Mouse (Mus musculus) CH12.LX (cell line): ENCODE data around the gene Heatr5b. TPM values are rescaled to one million over a fixed set of nuclear protein-coding genes. Genes with fewer than 3 reads are reported as not detected.

ENCODE experiments used
- DNase-seq: peaks from one replicate; pipeline ENCODE4 v3.0.0-alpha.2; 2013; ENCODE audit errors: extremely low read depth
- H3K27ac ChIP-seq: 2 replicates; pipeline ENCODE4 v1.5.1; 2012; ENCODE audit warnings: low read depth, mild to moderate bottlenecking, control low read depth, moderate library complexity; ENCODE audit not compliant: insufficient read depth
- H3K27me3 ChIP-seq: replicated peaks from 2 replicates; pipeline ENCODE3; 2012; ENCODE audit warnings: inconsistent platforms
- H3K36me3 ChIP-seq, 2 experiments: replicated peaks in 1 of 2; 2 replicates each; pipeline versions ENCODE3 to v1.6.1; 2012; ENCODE audit warnings: inconsistent platforms in 1 of 2, low read length in 1 of 2, mild to moderate bottlenecking in 1 of 2, mixed read lengths in 1 of 2, moderate library complexity in 1 of 2; ENCODE audit not compliant: control insufficient read depth in 1 of 2, insufficient read depth in 1 of 2
- H3K4me1 ChIP-seq, 2 experiments: 2 replicates each; pipeline ENCODE4 v1.6.1; 2012; ENCODE audit warnings: inconsistent platforms in 1 of 2, moderate library complexity in 1 of 2; ENCODE audit not compliant: insufficient read depth in 2 of 2, control insufficient read depth in 1 of 2
- H3K4me2 ChIP-seq: 2 replicates; pipeline ENCODE4 v1.6.1; 2012; ENCODE audit warnings: low read depth, mild to moderate bottlenecking, control low read depth; ENCODE audit not compliant: poor library complexity, insufficient read depth, severe bottlenecking
- H3K4me3 ChIP-seq, 3 experiments: fragments of 150-350 bp in 1 of 3; sonication (generic) in 1 of 3; replicated peaks in 1 of 3; 2 replicates each; pipeline versions ENCODE3 to v1.5.1; 2011 to 2012; ENCODE audit warnings: low read depth in 2 of 3, low read length in 2 of 3, mild to moderate bottlenecking in 2 of 3, moderate library complexity in 2 of 3, control low read depth in 1 of 3, improper control_type of control experiment in 1 of 3, inconsistent platforms in 1 of 3, mixed read lengths in 1 of 3; ENCODE audit not compliant: poor library complexity in 1 of 3
- H3K79me2 ChIP-seq: replicated peaks from 2 replicates; pipeline ENCODE4 v1.6.1; 2012; ENCODE audit warnings: mild to moderate bottlenecking, moderate library complexity; ENCODE audit not compliant: control insufficient read depth, poor library complexity, insufficient read depth, severe bottlenecking; ENCODE audit errors: extremely low read depth
- H3K9ac ChIP-seq: 2 replicates; pipeline ENCODE4 v1.6.1; 2012; ENCODE audit warnings: low read depth, mild to moderate bottlenecking, control low read depth, moderate library complexity; ENCODE audit not compliant: insufficient read depth
- H3K9me3 ChIP-seq: replicated peaks from 2 replicates; pipeline ENCODE3; 2012; ENCODE audit warnings: low read length, inconsistent platforms, mixed read lengths
- CHD1 ChIP-seq: IDR thresholded peaks from 2 replicates; pipeline ENCODE4 v1.6.1; 2012; ENCODE audit warnings: low read depth, low read length, improper control_type of control experiment, inconsistent platforms
- E2F4 ChIP-seq: IDR thresholded peaks from 2 replicates; pipeline ENCODE4 v1.6.1; 2011; ENCODE audit warnings: low read depth, low read length, improper control_type of control experiment; ENCODE audit not compliant: insufficient replicate concordance
- HCFC1 ChIP-seq: IDR thresholded peaks from 2 replicates; pipeline ENCODE4 v1.6.1; 2012; ENCODE audit warnings: low read depth, mild to moderate bottlenecking, inconsistent platforms, low read length, improper control_type of control experiment
- JUND ChIP-seq: conservative IDR thresholded peaks from 2 replicates; pipeline ENCODE4 v1.6.1; 2011; ENCODE audit warnings: low read depth, low read length, improper control_type of control experiment
- MAFK ChIP-seq: IDR thresholded peaks from 2 replicates; pipeline ENCODE4 v1.6.1; 2011; ENCODE audit warnings: low read length, improper control_type of control experiment; ENCODE audit not compliant: insufficient replicate concordance
- MAX ChIP-seq: IDR thresholded peaks from 2 replicates; pipeline ENCODE4 v1.6.1; 2011; ENCODE audit warnings: low read length, improper control_type of control experiment
- MXI1 ChIP-seq: IDR thresholded peaks from 2 replicates; pipeline ENCODE4 v1.6.1; 2011; ENCODE audit warnings: mild to moderate bottlenecking, low read depth, low read length, improper control_type of control experiment
- MYC ChIP-seq: IDR thresholded peaks from 2 replicates; pipeline ENCODE4 v1.6.1; 2011; ENCODE audit warnings: low read depth, mild to moderate bottlenecking, improper control_type of control experiment, low read length
- NRF1 ChIP-seq: IDR thresholded peaks from 2 replicates; pipeline ENCODE4 v1.6.1; 2014; ENCODE audit warnings: low read depth, mild to moderate bottlenecking, inconsistent platforms, low read length, improper control_type of control experiment, moderate library complexity
- PAX5 ChIP-seq: IDR thresholded peaks from 2 replicates; pipeline ENCODE4 v1.6.1; 2012; ENCODE audit warnings: low read length, inconsistent platforms, mixed read lengths
- POLR2A ChIP-seq: IDR thresholded peaks from 2 replicates; pipeline ENCODE4 v1.6.1; 2011; ENCODE audit warnings: low read depth, mild to moderate bottlenecking, improper control_type of control experiment, low read length
- POLR2AphosphoS2 ChIP-seq: IDR thresholded peaks from 2 replicates; pipeline ENCODE4 v1.6.1; 2011; ENCODE audit warnings: low read depth, low read length, improper control_type of control experiment
- RCOR1 ChIP-seq: conservative IDR thresholded peaks from 2 replicates; pipeline ENCODE4 v1.6.1; 2012; ENCODE audit warnings: low read depth, mild to moderate bottlenecking, inconsistent platforms, low read length, improper control_type of control experiment
- SMC3 ChIP-seq: IDR thresholded peaks from 2 replicates; pipeline ENCODE4 v1.6.1; 2011; ENCODE audit warnings: low read depth, low read length, improper control_type of control experiment
- TBP ChIP-seq: conservative IDR thresholded peaks from 2 replicates; pipeline ENCODE4 v1.6.1; 2011; ENCODE audit warnings: low read depth, low read length, improper control_type of control experiment
- UBTF ChIP-seq: IDR thresholded peaks from 2 replicates; pipeline ENCODE4 v1.6.1; 2012; ENCODE audit warnings: low read depth, mild to moderate bottlenecking, inconsistent platforms, low read length, improper control_type of control experiment, moderate library complexity
- USF1 ChIP-seq: IDR thresholded peaks from 2 replicates; pipeline ENCODE4 v1.6.1; 2014; ENCODE audit warnings: low read depth, mild to moderate bottlenecking, inconsistent platforms, low read length, improper control_type of control experiment
- USF2 ChIP-seq: conservative IDR thresholded peaks from 2 replicates; pipeline ENCODE4 v1.6.1; 2011; ENCODE audit warnings: low read depth, low read length, improper control_type of control experiment
- ZMIZ1 ChIP-seq: IDR thresholded peaks from 2 replicates; pipeline ENCODE4 v1.6.1; 2012; ENCODE audit warnings: low read depth, mild to moderate bottlenecking, inconsistent platforms, low read length, improper control_type of control experiment
- dilution Hi-C: fragments of 300-500 bp; cut with MboI; formaldehyde crosslinking; loops from 2 replicates; pipeline ENCODE4 v1.14.3; 2020; ENCODE audit warnings: low sequenced_read_pairs; ENCODE audit not compliant: extremely low pct_unique_long_range_greater_than_20kb, extremely low pct_ligation_motif_present
- in situ Hi-C: fragments of 300-500 bp; cut with MboI; formaldehyde crosslinking; loops from 3 replicates; pipeline ENCODE4 v1.14.3; 2019; ENCODE audit warnings: low sequenced_read_pairs, low pct_ligation_motif_present, low pct_unique_long_range_greater_than_20kb, mixed read lengths
- polyA plus RNA-seq: library from polyadenylated mRNA; unstranded; fragments of >175 nt; gene quantifications from 2 replicates; pipeline ENCODE4 v1.2.1, GENCODE M21; 2012; ENCODE audit warnings: low read depth; ENCODE audit not compliant: insufficient read length
- total RNA-seq, 2 experiments: library from RNA; depleted of rRNA; stranded (reverse); fragments of 300-350 nt in 1 of 2; fragments of >200 nt in 1 of 2; gene quantifications; 2 replicates each; pipeline ENCODE4 v1.2.3; 2012 to 2014

Gene Heatr5b
- total and polyA plus RNA-seq, 3 experiments, result 13.0 to 21.5 (median 17.9) TPM

DNA sequence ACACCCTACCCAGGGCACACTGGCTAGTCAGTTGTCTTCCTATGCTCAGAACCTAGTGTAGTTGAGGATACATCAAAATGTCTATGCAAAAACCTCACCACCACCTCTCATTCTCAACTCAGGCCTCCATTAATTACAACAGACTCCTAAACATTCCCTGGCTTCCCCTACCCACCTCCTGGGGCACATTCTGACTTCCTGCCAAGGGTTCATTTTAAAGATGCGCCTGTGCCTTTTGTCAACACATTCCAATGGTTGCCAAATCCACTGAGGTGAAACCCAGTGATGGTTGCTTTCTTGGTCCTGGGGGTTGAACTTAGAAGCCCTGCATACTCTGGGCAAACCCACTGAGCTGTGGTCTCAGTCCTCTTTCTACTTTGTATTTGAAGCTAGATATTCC, 103.1 kb downstream of the Heatr5b start:
- Histone ChIP-seq H3K36me3 (peaks cover 0 to 20% of the 10 kb centered on the region in 2 experiments), H3K4me2 (no peak overlapping the region), H3K79me2 (peaks cover 9% of the 10 kb centered on the region), H3K4me3 (no peak overlapping the region), H3K4me1 (peaks cover 2 to 23% of the 10 kb centered on the region in 2 experiments; a peak in 3 of 4 replicates), H3K27me3 (no peaks in the 10 kb centered on the region), H3K9ac (no peak overlapping the region), H3K27ac (no peak overlapping the region), H3K9me3 (no peaks in the 10 kb centered on the region)
- no peak for TF ChIP-seq MAX
- TF ChIP-seq TBP, result no peak
- TF ChIP-seq NRF1, result no peak
- TF ChIP-seq MYC, result no peak
- no peak for TF ChIP-seq E2F4
- TF ChIP-seq SMC3, result no peak
- TF ChIP-seq JUND, result no peak
- no peak for TF ChIP-seq RCOR1
- TF ChIP-seq MAFK, result no peak
- TF ChIP-seq USF2, result no peak
- no peak for TF ChIP-seq HCFC1
- TF ChIP-seq ZMIZ1, result no peak
- TF ChIP-seq PAX5, result no peak
- no peak for TF ChIP-seq POLR2A
- TF ChIP-seq UBTF, result no peak
- no peak for TF ChIP-seq POLR2AphosphoS2
- in situ Hi-C loops (no loop called here), dilution Hi-C loops (no loop called here)
- no peak for DNase-seq

DNA sequence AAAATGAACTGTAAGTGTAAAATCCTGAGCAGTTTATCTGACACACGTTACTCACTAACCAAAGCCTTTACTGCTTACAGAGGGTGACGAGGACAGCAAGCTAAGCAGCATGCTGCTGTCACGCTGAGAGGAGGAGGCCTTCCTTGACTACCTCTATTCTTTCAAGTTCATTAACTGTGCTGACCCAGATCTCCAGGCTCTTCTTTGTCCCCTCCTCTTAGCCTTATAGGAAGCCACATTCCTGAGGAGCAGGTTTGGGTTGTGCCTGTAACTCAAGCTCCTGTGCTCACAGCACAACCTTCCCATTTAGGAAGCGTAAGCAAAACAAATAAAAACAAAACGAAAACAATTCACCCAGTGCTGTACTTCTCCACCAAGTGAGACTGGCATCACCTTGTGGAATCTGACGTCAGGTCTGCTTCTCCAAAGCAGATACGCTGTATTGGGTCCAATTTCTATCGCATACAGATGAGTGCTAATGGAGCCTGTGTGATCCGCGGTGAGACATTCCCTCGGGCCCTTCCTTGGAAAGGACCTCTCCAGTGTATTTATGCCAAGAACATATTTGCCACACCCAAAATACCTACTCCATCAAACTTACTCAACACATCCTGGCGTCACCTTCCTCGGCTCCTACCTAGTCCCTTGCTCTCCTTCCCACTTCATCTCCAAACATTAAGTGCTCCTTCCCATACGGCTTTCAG, 108.3 kb downstream of the Heatr5b start:
- no peak for DNase-seq
- in situ Hi-C loops, result no loop called here
- Histone ChIP-seq H3K4me3 (no peak overlapping the region), H3K4me1 (peaks cover 0 to 17% of the 10 kb centered on the region in 2 experiments; a peak in 2 of 4 replicates), H3K27ac (no peak overlapping the region), H3K36me3 (peaks cover 0 to 15% of the 10 kb centered on the region in 2 experiments), H3K27me3 (no peaks in the 10 kb centered on the region), H3K4me2 (no peak overlapping the region)
- TF ChIP-seq USF1, result no peak
- TF ChIP-seq MXI1, result no peak
- no peak for TF ChIP-seq CHD1
- TF ChIP-seq, all 38 proteins: peak for 0
- Histone ChIP-seq H3K9ac (no peak overlapping the region), H3K79me2 (peaks cover 4% of the 10 kb centered on the region; the same call in 1 of the 2 replicates), H3K9me3 (no peaks in the 10 kb centered on the region)
- dilution Hi-C loops, result no loop called here
